Mouse (Mus musculus) liver, embryonic 14.5 days (tissue): ENCODE measurements around the gene Rnf24. TPM values are rescaled to one million over a fixed set of nuclear protein-coding genes. Genes with fewer than 3 reads are reported as not detected.

Experiments used
- ATAC-seq: fragments of 200-750 bp; cut with Nextera tagmentation; 2 replicates; pipeline ENCODE4 v1.8.0; 2017; ENCODE audit warnings: moderate number of reproducible peaks, mild to moderate bottlenecking, moderate library complexity; ENCODE audit not compliant: insufficient read depth
- DNase-seq, 3 experiments: peaks; one replicate each; pipeline ENCODE4 v3.0.0-alpha.2; 2012 to 2013; ENCODE audit warnings: low read depth in 3 of 3, low spot score in 3 of 3
- H3K27ac ChIP-seq: fragments of 300-500 bp; sonication (generic); 2 replicates; pipeline ENCODE4 v1.5.1; 2014; ENCODE audit warnings: moderate library complexity, mild to moderate bottlenecking, control low read depth, inconsistent platforms
- H3K27me3 ChIP-seq: fragments of 300-500 bp; sonication (generic); 2 replicates; pipeline ENCODE4 v1.6.1; 2014; ENCODE audit warnings: mild to moderate bottlenecking, low read length, moderate library complexity; ENCODE audit not compliant: control insufficient read depth, insufficient read depth
- H3K36me3 ChIP-seq: fragments of 300-500 bp; sonication (generic); replicated peaks from 2 replicates; pipeline ENCODE4 v1.6.1; 2014; ENCODE audit warnings: low read depth; ENCODE audit not compliant: control insufficient read depth, insufficient read depth
- H3K4me1 ChIP-seq, 2 experiments: fragments of 200-500 bp in 1 of 2; fragments of 300-500 bp in 1 of 2; sonication (generic) in 1 of 2; replicated peaks; 2 replicates each; pipeline ENCODE4 v1.6.1; 2012 to 2014; ENCODE audit warnings: antibody characterized with exemption in 1 of 2, inconsistent platforms in 1 of 2, low read length in 1 of 2; ENCODE audit not compliant: control insufficient read depth in 2 of 2, insufficient read depth in 2 of 2
- H3K4me2 ChIP-seq: fragments of 300-500 bp; sonication (generic); 2 replicates; pipeline ENCODE4 v1.6.1; 2014; ENCODE audit warnings: low read depth, mild to moderate bottlenecking, control low read depth, moderate library complexity
- H3K4me3 ChIP-seq, 2 experiments: fragments of 200-500 bp in 1 of 2; fragments of 300-500 bp in 1 of 2; sonication (generic) in 1 of 2; 2 replicates each; pipeline ENCODE4 v1.5.1; 2012 to 2014; ENCODE audit warnings: low read depth in 2 of 2, low read length in 2 of 2, mild to moderate bottlenecking in 2 of 2, control low read depth in 1 of 2, inconsistent platforms in 1 of 2, moderate library complexity in 1 of 2; ENCODE audit not compliant: insufficient read depth in 1 of 2
- H3K9ac ChIP-seq: fragments of 300-500 bp; sonication (generic); replicated peaks from 2 replicates; pipeline ENCODE4 v1.6.1; 2014; ENCODE audit warnings: mild to moderate bottlenecking, control low read depth, moderate library complexity
- H3K9me3 ChIP-seq: fragments of 300-500 bp; sonication (generic); 2 replicates; pipeline ENCODE4 v1.6.1; 2016; ENCODE audit warnings: low read length, mixed read lengths; ENCODE audit not compliant: control insufficient read depth
- CTCF ChIP-seq: IDR thresholded peaks from 2 replicates; pipeline ENCODE4 v1.5.1; 2016; ENCODE audit warnings: antibody characterized with exemption, low read depth, control low read depth
- EP300 ChIP-seq: IDR thresholded peaks from 2 replicates; pipeline ENCODE4 v1.6.1; 2016; ENCODE audit warnings: antibody characterized with exemption, low read depth
- WGBS: fragments of 180-500 bp; shearing (Covaris S2); extraction: QIAGEN DNeasy Blood & Tissue Kit; methylation state at CpG from one replicate; pipeline ENCODE4 v1.1.7; 2014; ENCODE audit not compliant: insufficient replicate concordance; 5-methylcytosine and 5-hydroxymethylcytosine counted together
- polyA plus RNA-seq, 2 experiments: library from polyadenylated mRNA; depleted of rRNA in 1 of 2; stranded (reverse) in 1 of 2; unstranded in 1 of 2; fragments of >200 nt; fragmentation: Nextera tagmentation in 1 of 2; extraction: Ambion mirVana in 1 of 2; gene quantifications; 2 replicates each; pipeline versions ENCODE4 v1.2.1 to v1.2.3; 2012 to 2014

Gene Rnf24
- polyA plus RNA-seq, 2 experiments: 0.32 to 0.55 TPM

DNA sequence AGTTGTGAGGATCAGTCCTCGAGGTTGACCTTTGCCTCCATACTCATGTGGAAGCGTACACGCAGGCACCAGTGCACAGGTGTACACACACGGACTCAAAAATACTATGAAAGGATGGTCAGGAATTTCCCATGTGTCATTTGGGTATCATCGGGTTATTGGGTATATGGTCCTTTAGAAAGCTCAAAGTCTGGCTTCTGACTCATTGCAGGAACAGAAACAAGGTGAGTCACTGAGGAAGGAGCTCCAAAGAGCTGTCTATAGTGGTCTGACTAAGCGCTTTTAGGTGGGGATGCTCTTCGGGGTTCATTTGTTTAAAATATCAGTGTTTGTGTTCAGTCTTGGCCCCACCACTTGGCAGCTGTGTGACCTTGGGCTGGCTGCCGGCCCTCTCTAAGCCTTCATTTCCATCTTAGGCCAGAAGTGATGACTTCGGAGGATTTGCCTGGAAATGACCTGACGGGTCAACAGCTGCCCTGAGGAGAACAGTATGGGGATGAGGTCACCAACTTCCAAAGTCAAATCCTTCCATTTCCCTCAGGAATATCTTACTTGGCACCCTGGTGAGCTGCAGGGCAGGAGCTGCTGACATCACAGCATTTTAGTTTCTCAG is 33.8 kb upstream of the Rnf24 start:
- H3K4me1 ChIP-seq: no peaks in the 10 kb centered on the region
- no peak for ATAC-seq
- H3K4me3 ChIP-seq: no peak overlapping the region
- DNase-seq: no peak
- H3K27ac ChIP-seq: no peak overlapping the region
- H3K27me3 ChIP-seq: no peaks in the 10 kb centered on the region
- 69% methylated on average over 10 of the region's 10 CpGs for WGBS
- TF ChIP-seq CTCF: no peak
- TF ChIP-seq EP300: no peak
- no peaks in the 10 kb centered on the region for H3K36me3 ChIP-seq
- H3K9me3 ChIP-seq: no peaks in the 10 kb centered on the region
- no peak overlapping the region for H3K4me2 ChIP-seq
- H3K9ac ChIP-seq: no peak overlapping the region

DNA sequence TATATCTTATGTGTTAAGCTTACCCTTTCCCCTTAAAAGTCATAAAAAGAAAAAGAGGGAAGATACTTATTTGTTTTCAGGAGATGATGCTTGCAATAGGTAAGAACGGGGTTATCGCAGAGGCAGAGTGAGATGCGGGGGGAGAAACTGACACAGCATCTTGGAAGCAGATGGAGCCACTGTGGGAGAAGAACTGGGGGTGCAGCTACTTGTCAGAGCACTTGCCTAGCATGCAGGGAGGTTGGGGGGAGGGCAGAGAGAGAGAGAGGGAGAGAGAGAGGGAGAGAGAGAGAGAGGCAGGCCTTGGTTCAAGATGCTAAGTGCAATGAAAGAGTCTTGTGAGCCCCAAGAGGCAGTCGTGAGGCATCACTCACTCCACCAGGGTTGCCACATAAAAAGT is 32.5 kb upstream of the Rnf24 start:
- no peak for TF ChIP-seq EP300
- TF ChIP-seq CTCF: no peak

DNA sequence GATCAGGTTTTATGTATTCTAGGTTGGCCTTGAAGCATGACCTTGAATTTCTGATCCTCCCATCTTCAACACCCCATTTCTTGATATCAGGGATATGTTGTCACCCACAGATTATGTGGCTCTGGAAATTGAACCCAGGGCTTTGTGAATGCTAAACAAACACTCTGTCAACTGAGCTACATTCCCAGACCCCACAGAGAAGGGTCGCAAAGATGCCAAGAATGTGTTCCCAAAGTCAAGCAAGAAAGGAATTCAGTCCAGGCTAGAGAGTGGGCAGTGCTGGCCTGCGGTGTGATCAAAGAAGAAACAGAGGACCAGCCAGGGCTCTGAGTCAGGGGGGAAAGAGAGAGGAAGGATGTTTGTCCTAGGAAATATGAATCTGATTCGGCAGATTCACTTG is 26.8 kb upstream of the Rnf24 start:
- no peaks in the 10 kb centered on the region for H3K4me1 ChIP-seq
- H3K4me3 ChIP-seq: no peak overlapping the region
- no peak overlapping the region for H3K27ac ChIP-seq
- no peak for DNase-seq
- no peak for TF ChIP-seq EP300
- TF ChIP-seq CTCF: no peak
- H3K4me2 ChIP-seq: no peak overlapping the region
- no peak for ATAC-seq
- H3K36me3 ChIP-seq: no peaks in the 10 kb centered on the region
- no peaks in the 10 kb centered on the region for H3K9me3 ChIP-seq
- 73% methylated on average over 3 of the region's 3 CpGs for WGBS
- H3K9ac ChIP-seq: no peak overlapping the region
- H3K27me3 ChIP-seq: no peaks in the 10 kb centered on the region

More for the DNA sequence above, 32.5 kb upstream of the Rnf24 start:
- H3K9ac ChIP-seq: no peak overlapping the region
- H3K4me2 ChIP-seq: no peak overlapping the region
- no peak for ATAC-seq
- no peak overlapping the region for H3K4me3 ChIP-seq
- H3K9me3 ChIP-seq: no peaks in the 10 kb centered on the region
- no peak overlapping the region for H3K27ac ChIP-seq
- no peaks in the 10 kb centered on the region for H3K36me3 ChIP-seq
- WGBS: 75% methylated on average over 4 of the region's 4 CpGs
- no peaks in the 10 kb centered on the region for H3K4me1 ChIP-seq
- DNase-seq: no peak
- H3K27me3 ChIP-seq: no peaks in the 10 kb centered on the region

DNA sequence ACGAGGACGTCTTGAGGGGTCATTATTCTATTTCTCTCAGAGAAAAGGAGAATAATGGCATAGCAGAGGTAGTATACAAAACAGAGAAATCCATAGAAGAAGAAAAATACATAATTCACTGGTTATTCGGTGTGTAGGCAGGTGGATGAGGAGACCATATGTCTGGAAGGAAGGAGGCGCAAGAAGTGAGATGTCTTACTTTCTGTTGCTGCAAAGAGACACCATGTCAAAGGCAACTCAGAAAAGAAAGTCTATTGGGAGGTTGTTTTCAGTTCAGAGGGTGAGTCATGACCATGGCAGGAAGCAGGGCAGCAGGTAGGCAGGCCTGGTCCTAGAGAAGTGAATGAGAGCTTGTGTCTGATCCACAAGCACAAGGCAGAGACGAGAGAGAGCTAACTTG is 26.2 kb upstream of the Rnf24 start:
- Histone ChIP-seq H3K9ac (no peak overlapping the region), H3K9me3 (no peaks in the 10 kb centered on the region), H3K4me1 (no peaks in the 10 kb centered on the region), H3K4me3 (no peak overlapping the region), H3K27ac (no peak overlapping the region), H3K27me3 (no peaks in the 10 kb centered on the region), H3K36me3 (no peaks in the 10 kb centered on the region), H3K4me2 (no peak overlapping the region)
- ATAC-seq (no peak), DNase-seq (no peak)
- 73% methylated on average over 5 of the region's 5 CpGs for WGBS
- TF ChIP-seq EP300 (no peak), CTCF (no peak)

DNA sequence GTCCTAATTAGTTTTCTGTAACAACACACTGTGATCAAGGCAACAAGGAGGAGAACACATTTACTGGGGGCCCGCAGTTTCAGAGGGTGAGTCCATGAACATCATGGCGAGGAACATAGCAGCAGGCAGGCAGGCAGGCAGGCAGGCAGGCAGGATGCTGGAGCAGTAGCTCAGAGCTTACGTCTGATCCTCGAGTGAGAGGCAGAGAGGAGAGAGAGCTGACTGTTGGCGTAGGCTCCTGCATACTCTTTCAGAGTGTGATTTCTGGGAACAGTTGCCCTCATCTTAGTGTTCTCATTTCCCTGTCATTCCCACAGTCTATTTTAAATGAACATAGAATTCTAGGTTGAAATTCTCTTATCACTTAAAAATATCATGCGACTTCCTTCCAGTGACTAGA is 24.4 kb upstream of the Rnf24 start:
- no peak overlapping the region for H3K4me2 ChIP-seq
- no peak for TF ChIP-seq EP300
- no peak for TF ChIP-seq CTCF
- no peaks in the 10 kb centered on the region for H3K4me1 ChIP-seq
- no peak overlapping the region for H3K4me3 ChIP-seq
- DNase-seq (no peak), ATAC-seq (no peak)
- 54% methylated on average over 6 of the region's 6 CpGs for WGBS
- no peak overlapping the region for H3K27ac ChIP-seq
- H3K36me3 ChIP-seq: no peaks in the 10 kb centered on the region
- no peaks in the 10 kb centered on the region for H3K27me3 ChIP-seq
- no peaks in the 10 kb centered on the region for H3K9me3 ChIP-seq
- no peak overlapping the region for H3K9ac ChIP-seq

DNA sequence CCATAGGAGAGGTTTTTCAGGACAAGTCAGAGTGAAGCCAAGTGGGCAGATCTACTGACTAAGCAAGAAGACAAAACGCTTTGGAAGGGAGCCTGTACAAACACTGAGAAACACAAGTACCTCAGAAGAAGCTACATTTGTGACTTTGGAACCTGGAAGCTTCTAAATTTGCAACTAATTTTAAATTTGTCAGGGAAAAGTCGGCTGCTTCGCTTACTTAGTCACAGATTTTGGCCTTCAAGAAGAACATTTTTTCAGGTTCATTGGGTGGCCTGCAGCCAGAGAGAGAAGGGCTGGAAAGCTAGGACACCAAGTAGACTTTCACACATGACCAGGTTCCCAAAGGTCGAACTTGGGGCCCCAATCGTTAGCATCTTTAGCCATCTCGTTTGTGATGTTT is 21.0 kb upstream of the Rnf24 start:
- Histone ChIP-seq H3K36me3 (no peaks in the 10 kb centered on the region), H3K9ac (no peak overlapping the region), H3K9me3 (no peaks in the 10 kb centered on the region), H3K4me3 (no peak overlapping the region), H3K27ac (no peak overlapping the region), H3K27me3 (no peaks in the 10 kb centered on the region), H3K4me1 (no peaks in the 10 kb centered on the region), H3K4me2 (no peak overlapping the region)
- 62% methylated on average over 6 of the region's 6 CpGs for WGBS
- ATAC-seq (no peak), DNase-seq (no peak)
- TF ChIP-seq CTCF: no peak
- no peak for TF ChIP-seq EP300
